Comparison of ENCODE assay signal across 8 mouse cellular contexts in the genomic region with DNA sequence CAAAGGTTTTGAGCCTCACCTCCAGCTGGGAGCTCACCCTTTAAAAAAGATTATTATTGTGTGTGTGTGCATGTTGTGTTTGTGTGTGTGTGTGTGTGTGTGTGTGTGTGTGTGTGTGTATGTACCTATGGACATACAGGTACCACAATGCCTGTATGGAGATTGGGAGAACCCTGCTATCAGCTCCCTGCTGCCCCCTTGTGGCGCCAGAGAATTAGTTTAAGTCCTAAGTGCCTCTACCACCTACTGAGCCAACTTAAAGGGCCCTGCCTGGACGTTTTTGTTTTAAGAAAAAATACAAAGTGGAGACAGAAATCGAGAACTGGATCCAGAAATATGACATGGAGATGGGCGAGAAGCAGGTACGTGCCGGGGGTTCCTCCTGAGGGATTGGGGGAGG. TPM values are rescaled to one million over a fixed set of nuclear protein-coding genes. Genes with fewer than 3 reads are reported as not detected.
DNase-seq lines count a peak whose midpoint lies in the region; ATAC-seq lines count a peak whose summit lies in the region.

No protein-coding gene starts in this region.

- no peaks in the 10 kb centered on the region for H3K4me1 ChIP-seq in limb, embryonic 11.5 days (ENCODE audit: control insufficient read depth, insufficient read depth, low read length)
- H3K4me1 ChIP-seq in midbrain, embryonic 13.5 days (replicated peaks), result peaks cover 8% of the 10 kb centered on the region

- peak; percentile 67 for ATAC-seq in common myeloid progenitor, adult 5-6 weeks (replicated peaks; ENCODE audit: low read depth, poor library complexity, severe bottlenecking)
- ATAC-seq in limb, embryonic 11.5 days (ENCODE audit: insufficient number of reproducible peaks, low FRiP score, low TSS enrichment, low read depth), result no peak
- ATAC-seq in midbrain, embryonic 13.5 days, result 0 out of 2 replicates have a peak, but pooled peaks have one; percentile 24

- no peaks in the 10 kb centered on the region for H3K27me3 ChIP-seq in limb, embryonic 11.5 days (ENCODE audit: control insufficient read depth, insufficient read depth, low read length)
- no peaks in the 10 kb centered on the region for H3K27me3 ChIP-seq in midbrain, embryonic 13.5 days

- peak; percentile 75 to 91 for DNase-seq in adrenal gland, adult (ENCODE audit: inconsistent age in 2 of 2, low spot score in 1 of 2)
- no peak for DNase-seq in adrenal gland, adult 8-10 months
- DNase-seq in gastrocnemius, postnatal 14 days, result peak; percentile 83
- DNase-seq in induced T-regulatory cell, adult 2 months (ENCODE audit: low read depth), result peak; percentile 94
- DNase-seq in limb, embryonic 11.5 days (ENCODE audit: low spot score), result peak; percentile 93
- peak; percentile 63 to 90 for DNase-seq in spleen, adult 18-20 months

- WGBS in limb, embryonic 11.5 days, result 6% methylated on average over 6 of the region's 6 CpGs
- 4% methylated on average over 6 of the region's 6 CpGs for WGBS in midbrain, embryonic 13.5 days

- no peaks in the 10 kb centered on the region for H3K9me3 ChIP-seq in limb, embryonic 11.5 days (ENCODE audit: control insufficient read depth, low read length)
- H3K9me3 ChIP-seq in midbrain, embryonic 13.5 days, result no peaks in the 10 kb centered on the region

- H3K36me3 ChIP-seq in limb, embryonic 11.5 days (ENCODE audit: control insufficient read depth, insufficient read depth, low read length), result no peaks in the 10 kb centered on the region
- H3K36me3 ChIP-seq in midbrain, embryonic 13.5 days, result peaks cover 17% of the 10 kb centered on the region; the same call in 1 of the 2 replicates

- intact Hi-C loops in gastrocnemius, postnatal 14 days (cut with DNase I; ENCODE audit: low total_unique reads), result loop anchor here (5.0 kb wide), 3 partner anchors 48 to 98 kb away; no protein-coding TSS in a partner anchor

- H3K4me3 ChIP-seq in limb, embryonic 11.5 days (ENCODE audit: low read depth, low read length), result peak overlapping the region; percentile 12
- peak overlapping the region; percentile 34 for H3K4me3 ChIP-seq in midbrain, embryonic 13.5 days (replicated peaks)

- no peak overlapping the region for H3K27ac ChIP-seq in limb, embryonic 11.5 days (replicated peaks; ENCODE audit: low read depth, low read length)
- H3K27ac ChIP-seq in midbrain, embryonic 13.5 days, result 0 out of 2 replicates have a peak overlapping the region, but pooled peaks have one; percentile 69

- H3K4me2 ChIP-seq in limb, embryonic 11.5 days (ENCODE audit: low read depth, severe bottlenecking), result peak overlapping the region; percentile 50
- peak overlapping the region; percentile 64 for H3K4me2 ChIP-seq in midbrain, embryonic 13.5 days (replicated peaks)

- H3K9ac ChIP-seq in limb, embryonic 11.5 days (ENCODE audit: low read length), result no peak overlapping the region
- peak overlapping the region; percentile 53; the same call in 1 of the 2 replicates for H3K9ac ChIP-seq in midbrain, embryonic 13.5 days (replicated peaks)

RNA-seq across cellular contexts. Expression of gene Rita1, which starts 7.5 kb away (rescaled TPM):
- total RNA-seq in adrenal gland, adult 8-10 months (2022), result 10 to 100 TPM; 17.0 to 30.2 (median 22.3) TPM
- total RNA-seq in common myeloid progenitor, adult 5-6 weeks (2017), result 3.8 and 13.1 TPM in 2 replicates
- total RNA-seq in gastrocnemius, postnatal 14 days (2021), result 1 to 10 TPM; 4.3 to 5.3 TPM
- 11.6 and 13.5 TPM in 2 replicates for polyA plus RNA-seq in limb, embryonic 11.5 days (2014; fragmentation: Nextera tagmentation; extraction: Ambion mirVana)
- 23.0 and 23.9 TPM in 2 replicates for polyA plus RNA-seq in midbrain, embryonic 13.5 days (2015; fragmentation: Nextera tagmentation; extraction: Ambion mirVana)

RNA-seq across cellular contexts. Expression of gene Ddx54, which starts 7.7 kb away (rescaled TPM):
- 10 to 100 TPM; 44.1 to 57.3 (median 56.5) TPM for total RNA-seq in adrenal gland, adult 8-10 months (2022)
- total RNA-seq in common myeloid progenitor, adult 5-6 weeks (2017), result 36.0 and 41.7 TPM in 2 replicates
- 10 to 100 TPM; 20.1 to 22.3 TPM for total RNA-seq in gastrocnemius, postnatal 14 days (2021)
- 33.1 and 33.5 TPM in 2 replicates for polyA plus RNA-seq in limb, embryonic 11.5 days (2014; fragmentation: Nextera tagmentation; extraction: Ambion mirVana)
- polyA plus RNA-seq in midbrain, embryonic 13.5 days (2015; fragmentation: Nextera tagmentation; extraction: Ambion mirVana), result 43.9 and 44.3 TPM in 2 replicates

RNA-seq across cellular contexts. Expression of gene Iqcd, which starts 16.0 kb away (rescaled TPM):
- total RNA-seq in adrenal gland, adult 8-10 months (2022), result 1 to 10 TPM in 2 of 4 experiments, under 1 TPM in 2; 0.42 to 1.8 (median 1.1) TPM
- total RNA-seq in common myeloid progenitor, adult 5-6 weeks (2017), result 0.96 and 0.97 TPM in 2 replicates
- total RNA-seq in gastrocnemius, postnatal 14 days (2021), result under 1 TPM in 1 of 2 experiments, not detected in 1; 0.13 TPM
- 0.27 and 0.40 TPM in 2 replicates for polyA plus RNA-seq in limb, embryonic 11.5 days (2014; fragmentation: Nextera tagmentation; extraction: Ambion mirVana)
- 1.4 and 2.0 TPM in 2 replicates for polyA plus RNA-seq in midbrain, embryonic 13.5 days (2015; fragmentation: Nextera tagmentation; extraction: Ambion mirVana)

RNA-seq across cellular contexts. Expression of gene Tpcn1, which starts 16.4 kb away (rescaled TPM):
- 10 to 100 TPM; 33.9 to 44.5 (median 40.0) TPM for total RNA-seq in adrenal gland, adult 8-10 months (2022)
- total RNA-seq in common myeloid progenitor, adult 5-6 weeks (2017), result 15.2 and 18.1 TPM in 2 replicates
- total RNA-seq in gastrocnemius, postnatal 14 days (2021), result 10 to 100 TPM; 47.6 to 50.9 TPM
- 13.9 and 15.2 TPM in 2 replicates for polyA plus RNA-seq in limb, embryonic 11.5 days (2014; fragmentation: Nextera tagmentation; extraction: Ambion mirVana)
- polyA plus RNA-seq in midbrain, embryonic 13.5 days (2015; fragmentation: Nextera tagmentation; extraction: Ambion mirVana), result 12.6 and 15.6 TPM in 2 replicates

RNA-seq across cellular contexts. Expression of gene Cfap73, which starts 29.2 kb away (rescaled TPM):
- total RNA-seq in adrenal gland, adult 8-10 months (2022), result under 1 TPM in 3 of 4 experiments, not detected in 1; 0.32 to 0.63 (median 0.46) TPM
- not detected in 2 replicates for total RNA-seq in common myeloid progenitor, adult 5-6 weeks (2017)
- total RNA-seq in gastrocnemius, postnatal 14 days (2021), result not detected
- not detected in 2 replicates for polyA plus RNA-seq in limb, embryonic 11.5 days (2014; fragmentation: Nextera tagmentation; extraction: Ambion mirVana)
- not detected in 2 replicates for polyA plus RNA-seq in midbrain, embryonic 13.5 days (2015; fragmentation: Nextera tagmentation; extraction: Ambion mirVana)
